Mouse (Mus musculus) embryonic facial prominence, embryonic 14.5 days (tissue): ENCODE data around the gene Epha10. TPM values are rescaled to one million over a fixed set of nuclear protein-coding genes. Genes with fewer than 3 reads are reported as not detected.

Experiments
- polyA plus RNA-seq: library from polyadenylated mRNA; unstranded; fragments of >200 nt; fragmentation: Nextera tagmentation; extraction: Ambion mirVana; gene quantifications from 2 replicates; pipeline ENCODE4 v1.2.1, GENCODE M21; 2014

Gene Epha10
- polyA plus RNA-seq, 1 experiment from 2014 or later = 0.58 TPM

Other genes with a start within 250 kb of the Epha10 start
- 1.2 and 1.7 TPM in 2 replicates for gene Pou3f1, start 224.1 kb upstream of the Epha10 start, polyA plus RNA-seq
- 58.6 and 62.7 TPM in 2 replicates for gene Utp11, start 187.3 kb upstream of the Epha10 start, polyA plus RNA-seq
- 15.7 and 18.2 TPM in 2 replicates for gene Fhl3, start 180.2 kb upstream of the Epha10 start, polyA plus RNA-seq
- 110 and 118 TPM in 2 replicates for gene Sf3a3, start 166.1 kb upstream of the Epha10 start, polyA plus RNA-seq
- 23.7 and 29.5 TPM in 2 replicates for gene Inpp5b, start 139.0 kb upstream of the Epha10 start, polyA plus RNA-seq
- gene Mtf1, start 78.8 kb upstream of the Epha10 start, polyA plus RNA-seq = 9.9 and 11.5 TPM in 2 replicates
- gene Yrdc, start 30.2 kb upstream of the Epha10 start, polyA plus RNA-seq = 40.6 and 42.6 TPM in 2 replicates
- gene 1110065P20Rik, start 29.7 kb upstream of the Epha10 start, polyA plus RNA-seq = 64.2 and 64.4 TPM in 2 replicates
- gene Maneal, start 18.7 kb upstream of the Epha10 start, polyA plus RNA-seq = 1.4 and 2.0 TPM in 2 replicates
- gene 9930104L06Rik, start 56.1 kb downstream of the Epha10 start, polyA plus RNA-seq = 2.8 and 4.2 TPM in 2 replicates
- 70.3 and 90.3 TPM in 2 replicates for gene Cdca8, start 58.4 kb downstream of the Epha10 start, polyA plus RNA-seq
- 10.0 and 10.6 TPM in 2 replicates for gene Rspo1, start 105.5 kb downstream of the Epha10 start, polyA plus RNA-seq
- gene Gnl2, start 135.7 kb downstream of the Epha10 start, polyA plus RNA-seq = 72.5 and 81.2 TPM in 2 replicates
- 0.71 and 4.3 TPM in 2 replicates for gene Dnali1, start 184.8 kb downstream of the Epha10 start, polyA plus RNA-seq
- 26.2 and 29.9 TPM in 2 replicates for gene Snip1, start 185.8 kb downstream of the Epha10 start, polyA plus RNA-seq
- gene Meaf6, start 204.2 kb downstream of the Epha10 start, polyA plus RNA-seq = 53.5 and 56.4 TPM in 2 replicates
- gene Zc3h12a, start 246.9 kb downstream of the Epha10 start, polyA plus RNA-seq = 0.71 and 1.2 TPM in 2 replicates